Mouse (Mus musculus) limb, embryonic 12.5 days (tissue): ENCODE results near the gene 4930519G04Rik. TPM values are rescaled to one million over a fixed set of nuclear protein-coding genes. Genes with fewer than 3 reads are reported as not detected.
"Not testable (repeated sequence)": the region's sequence is repeated elsewhere in the genome, so short reads cannot be mapped to it uniquely, and the experiment has no call there.

Experiments used
- ATAC-seq: fragments of 200-750 bp; cut with Nextera tagmentation; 2 replicates; pipeline ENCODE4 v1.8.0; 2017; ENCODE audit warnings: low read depth, moderate TSS enrichment; ENCODE audit not compliant: insufficient number of reproducible peaks, insufficient read depth, low FRiP score, low TSS enrichment
- H3K27ac ChIP-seq: fragments of 300-500 bp; sonication (generic); 2 replicates; pipeline ENCODE4 v1.5.1; 2016; ENCODE audit warnings: mild to moderate bottlenecking, moderate library complexity
- H3K27me3 ChIP-seq: fragments of 300-500 bp; sonication (generic); 2 replicates; pipeline ENCODE4 v1.6.1; 2016; ENCODE audit warnings: mild to moderate bottlenecking, moderate library complexity
- H3K36me3 ChIP-seq: fragments of 300-500 bp; sonication (generic); 2 replicates; pipeline ENCODE4 v1.6.1; 2016; ENCODE audit warnings: mild to moderate bottlenecking, moderate library complexity
- H3K4me1 ChIP-seq: fragments of 300-500 bp; sonication (generic); replicated peaks from 2 replicates; pipeline ENCODE4 v1.6.1; 2016
- H3K4me2 ChIP-seq: fragments of 300-500 bp; sonication (generic); 2 replicates; pipeline ENCODE4 v1.6.1; 2016; ENCODE audit warnings: mild to moderate bottlenecking, moderate library complexity
- H3K4me3 ChIP-seq: fragments of 300-500 bp; sonication (generic); replicated peaks from 2 replicates; pipeline ENCODE4 v1.5.1; 2016; ENCODE audit warnings: mild to moderate bottlenecking
- H3K9ac ChIP-seq: fragments of 300-500 bp; sonication (generic); replicated peaks from 2 replicates; pipeline ENCODE4 v1.6.1; 2016; ENCODE audit warnings: mild to moderate bottlenecking, moderate library complexity
- H3K9me3 ChIP-seq: fragments of 300-500 bp; sonication (generic); 2 replicates; pipeline ENCODE4 v1.6.1; 2016; ENCODE audit warnings: mild to moderate bottlenecking, moderate library complexity
- WGBS: fragments of 180-500 bp; shearing (Covaris S2); methylation state at CpG from one replicate; pipeline ENCODE4 v1.1.7; 2016; 5-methylcytosine and 5-hydroxymethylcytosine counted together
- polyA plus RNA-seq: library from polyadenylated mRNA; unstranded; fragments of >200 nt; fragmentation: Nextera tagmentation; extraction: Ambion mirVana; gene quantifications from 2 replicates; pipeline ENCODE4 v1.2.1, GENCODE M21; 2016

The 4930519G04Rik gene
- polyA plus RNA-seq, 1 experiment from 2014 or later = not detected

DNA sequence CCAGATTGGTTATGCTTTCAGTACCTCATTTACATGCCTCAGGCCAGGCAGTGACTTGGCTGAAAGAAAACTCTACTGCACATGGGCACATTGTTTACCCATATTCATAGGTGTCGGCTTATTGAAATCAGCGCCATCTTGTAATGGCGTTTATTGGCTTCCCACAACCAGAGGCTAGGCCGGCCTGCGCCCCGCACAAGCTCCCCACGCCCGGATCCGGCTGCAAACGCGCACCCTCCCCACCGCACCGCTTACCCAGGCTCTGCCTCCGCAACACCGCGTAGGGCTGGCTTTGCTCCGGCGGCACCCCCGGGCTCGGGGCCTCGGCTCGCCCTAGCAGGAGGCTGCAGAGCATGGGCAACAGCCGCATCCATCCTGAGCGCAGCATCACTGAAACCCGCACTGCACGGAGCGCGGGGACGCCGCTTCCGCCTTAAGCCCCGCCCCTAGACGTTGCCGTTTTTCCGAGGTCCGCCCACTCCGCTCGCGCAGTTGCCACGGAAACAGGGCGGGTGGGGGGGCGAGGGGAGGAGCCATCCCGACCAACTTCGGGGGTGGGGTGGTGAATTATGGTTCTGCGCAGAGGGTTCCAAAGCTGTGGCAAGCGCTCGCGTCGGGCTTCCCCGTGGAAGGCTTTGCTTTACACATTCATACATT is 39.8 kb upstream of the 4930519G04Rik start:
- Histone ChIP-seq H3K9me3 (0 out of 2 replicates have a peak, but pooled peaks cover 6% of the 10 kb centered on the region), H3K27me3 (no peaks in the 10 kb centered on the region), H3K4me3 (peak overlapping the region; percentile 87), H3K4me2 (peak overlapping the region; percentile 57), H3K9ac (peak overlapping the region; percentile 82), H3K4me1 (peaks cover 18% of the 10 kb centered on the region; the same call in 1 of the 2 replicates), H3K27ac (peak overlapping the region; percentile 94), H3K36me3 (peaks cover 31% of the 10 kb centered on the region)
- ATAC-seq = peak; percentile 95
- WGBS = under 1% methylated on average over 49 of the region's 50 CpGs

DNA sequence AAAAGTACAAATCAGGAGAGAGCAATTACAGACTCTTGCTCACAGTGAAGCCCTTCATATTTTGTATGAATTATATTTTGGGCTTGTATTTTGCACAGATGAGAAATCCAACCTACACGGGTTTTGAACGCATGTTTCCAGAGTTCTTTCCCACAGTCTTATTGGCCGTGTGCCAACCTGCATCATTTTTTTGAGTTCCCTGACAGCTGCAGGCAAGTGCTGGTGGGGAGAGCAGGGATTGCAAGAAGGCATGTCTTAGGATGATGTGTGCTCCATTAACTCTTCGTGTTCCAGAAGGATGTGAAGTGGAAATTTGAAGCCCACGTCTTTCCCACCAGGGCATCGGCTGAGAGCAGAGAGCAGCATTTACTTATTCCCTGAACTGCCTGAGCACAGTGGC is 36.9 kb upstream of the 4930519G04Rik start:
- no peak for ATAC-seq
- H3K27ac ChIP-seq = no peak overlapping the region
- H3K4me1 ChIP-seq = peaks cover 10% of the 10 kb centered on the region; the same call in 1 of the 2 replicates
- H3K27me3 ChIP-seq = no peaks in the 10 kb centered on the region
- WGBS = 63% methylated on average over 6 of the region's 6 CpGs
- no peak overlapping the region for H3K4me3 ChIP-seq
- peaks cover 22% of the 10 kb centered on the region for H3K36me3 ChIP-seq
- no peak overlapping the region for H3K4me2 ChIP-seq
- H3K9me3 ChIP-seq = peaks cover 9% of the 10 kb centered on the region; the same call in 1 of the 2 replicates
- no peak overlapping the region for H3K9ac ChIP-seq

DNA sequence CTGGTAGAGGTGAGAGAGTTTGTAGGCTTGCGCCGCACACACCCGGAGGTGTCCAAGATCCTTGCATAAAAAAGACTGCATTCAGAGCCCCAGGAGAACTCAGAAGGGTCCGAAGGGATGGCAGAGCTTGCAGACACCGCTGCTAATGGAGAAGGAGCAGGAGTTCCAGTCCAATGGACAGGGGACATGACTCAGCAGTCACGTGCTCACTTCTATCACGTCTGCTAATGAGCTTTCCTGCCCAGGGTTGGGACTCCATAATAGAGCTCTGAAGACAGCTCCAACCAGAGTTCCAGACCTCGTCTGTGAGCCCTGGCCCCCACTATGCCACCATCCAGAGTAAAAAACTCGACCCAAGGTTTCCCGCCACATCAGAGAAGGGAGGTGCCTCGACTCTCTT is 35.3 kb upstream of the 4930519G04Rik start:
- Histone ChIP-seq H3K9ac (no peak overlapping the region), H3K27me3 (no peaks in the 10 kb centered on the region), H3K4me2 (no peak overlapping the region), H3K27ac (no peak overlapping the region), H3K4me1 (no peaks in the 10 kb centered on the region), H3K4me3 (no peak overlapping the region), H3K36me3 (peaks cover 30% of the 10 kb centered on the region), H3K9me3 (peaks cover 11% of the 10 kb centered on the region; the same call in 1 of the 2 replicates)
- WGBS = 80% methylated on average over 11 of the region's 11 CpGs
- ATAC-seq = no peak

DNA sequence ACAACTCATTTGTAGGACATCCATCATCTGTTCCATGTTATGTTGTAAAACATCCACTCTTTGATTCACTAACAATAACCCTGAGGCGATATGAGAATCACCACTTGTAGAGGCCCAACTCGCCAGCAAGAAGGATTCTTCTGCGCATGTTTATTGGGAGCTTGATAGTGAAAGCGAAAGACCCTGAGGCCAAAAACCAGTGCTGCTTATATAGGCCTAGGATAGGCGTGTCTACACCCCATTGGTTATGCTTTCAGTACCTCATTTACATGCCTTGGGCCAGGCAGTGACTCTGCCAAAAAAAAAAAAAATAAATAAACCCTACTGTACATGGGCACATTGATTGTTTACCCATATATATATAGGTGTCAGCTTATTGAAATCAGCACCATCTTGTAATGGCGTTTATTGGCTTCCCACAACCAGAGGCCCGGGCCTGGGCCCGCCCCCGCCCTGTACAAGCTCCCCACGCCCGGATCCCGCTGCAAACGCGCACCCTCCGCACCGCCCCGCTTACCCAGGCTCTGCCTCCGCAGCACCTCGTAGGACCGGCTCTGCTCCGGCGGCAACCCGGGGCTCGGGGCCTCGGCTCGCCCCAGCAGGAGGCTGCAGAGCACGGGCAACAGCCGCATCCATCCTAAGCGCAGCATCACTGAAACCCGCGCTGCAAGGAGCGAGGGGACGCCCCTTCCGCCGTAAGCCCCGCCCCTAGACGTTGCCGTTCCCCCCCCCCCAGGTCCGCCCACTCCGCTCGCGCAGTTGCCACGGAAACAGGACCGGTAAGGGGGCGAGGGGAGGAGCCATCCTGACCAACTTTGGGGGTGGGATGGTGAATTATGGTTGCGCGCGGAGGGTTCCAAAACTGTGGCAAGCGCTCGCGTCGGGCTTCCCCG is 30.4 kb upstream of the 4930519G04Rik start, which contains the start of gene 1500011B03Rik:
1500011B03Rik (minus strand) TSS at position 673 of the 893 bp plus-strand sequence.
- peak; percentile 88 for ATAC-seq
- Histone ChIP-seq H3K27me3 (no peaks in the 10 kb centered on the region), H3K9ac (peak within 1 kb of the TSS; percentile 84), H3K36me3 (peaks cover 20% of the 10 kb centered on the region), H3K9me3 (peaks cover 6% of the 10 kb centered on the region; the same call in 1 of the 2 replicates), H3K4me1 (0 out of 2 replicates have a peak, but pooled peaks cover 4% of the 10 kb centered on the region), H3K4me3 (peak within 1 kb of the TSS; percentile 84), H3K27ac (peak within 1 kb of the TSS; percentile 85), H3K4me2 (peak within 1 kb of the TSS; percentile 60)
- 8% methylated on average over 53 of the region's 53 CpGs for WGBS

DNA sequence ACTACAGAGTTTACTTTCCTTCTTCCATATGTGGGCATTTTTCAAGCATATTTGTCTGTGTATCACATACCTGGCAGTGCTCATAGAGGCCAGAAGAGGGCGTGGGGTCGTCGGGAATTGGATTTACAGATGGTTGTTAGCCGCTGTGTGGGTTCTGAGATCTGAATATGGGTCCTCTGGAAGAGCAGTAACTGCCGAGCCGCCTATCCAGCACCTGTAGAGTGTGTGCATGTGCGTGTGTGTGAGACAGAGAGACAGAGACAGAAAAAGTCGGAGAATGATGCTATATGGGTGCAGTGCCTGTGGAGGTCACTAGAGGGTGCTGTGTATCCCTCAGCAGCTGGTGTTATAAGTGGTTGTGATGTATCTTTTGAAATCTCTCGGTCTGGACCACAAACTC is 29.3 kb upstream of the 4930519G04Rik start:
- Histone ChIP-seq H3K4me1 (0 out of 2 replicates have a peak, but pooled peaks cover 4% of the 10 kb centered on the region), H3K9me3 (peaks cover 6% of the 10 kb centered on the region; the same call in 1 of the 2 replicates), H3K36me3 (peaks cover 20% of the 10 kb centered on the region), H3K4me2 (0 out of 2 replicates have a peak overlapping the region, but pooled peaks have one; percentile 60), H3K9ac (no peak overlapping the region), H3K27ac (no peak overlapping the region), H3K27me3 (no peaks in the 10 kb centered on the region), H3K4me3 (no peak overlapping the region)
- ATAC-seq = no peak
- WGBS = 24% methylated on average over 9 of the region's 9 CpGs

DNA sequence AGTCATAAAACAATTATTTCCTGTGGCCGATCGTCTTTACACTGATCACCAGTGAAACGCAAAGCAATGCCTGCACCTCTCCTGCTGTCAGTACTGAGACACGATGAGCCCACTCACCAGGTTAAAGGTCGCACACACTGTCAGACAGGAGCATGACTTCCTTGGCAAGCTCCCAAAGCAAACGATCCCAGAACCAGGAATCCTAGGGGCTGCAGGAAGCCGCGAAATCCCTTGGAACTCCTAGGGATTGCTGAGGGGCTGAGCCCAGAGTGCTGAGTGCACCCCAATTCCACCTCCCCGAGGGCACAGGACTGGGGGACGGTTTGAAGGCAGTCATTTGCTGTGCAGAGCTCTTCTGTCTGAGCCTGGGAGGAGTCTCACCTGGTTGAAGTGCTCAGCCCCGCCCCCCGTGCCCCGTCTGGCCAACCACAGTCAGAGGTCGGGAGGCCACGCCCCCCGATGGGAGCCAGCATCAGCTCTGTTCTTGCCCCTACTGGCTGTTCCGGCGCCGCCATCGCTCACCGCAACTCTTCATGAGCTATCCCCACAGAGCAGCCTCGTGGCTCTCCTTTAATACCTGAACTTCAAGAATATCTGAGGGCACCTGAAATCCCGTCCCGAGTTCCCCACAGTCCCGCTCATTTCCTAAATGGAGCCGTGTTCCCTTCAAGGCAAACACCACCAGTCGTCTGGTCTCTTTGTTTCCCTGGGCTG is 27.3 kb upstream of the 4930519G04Rik start:
- peak overlapping the region; percentile 39 for H3K4me3 ChIP-seq
- 11% methylated on average over 27 of the region's 27 CpGs for WGBS
- H3K36me3 ChIP-seq = peaks cover 13% of the 10 kb centered on the region

DNA sequence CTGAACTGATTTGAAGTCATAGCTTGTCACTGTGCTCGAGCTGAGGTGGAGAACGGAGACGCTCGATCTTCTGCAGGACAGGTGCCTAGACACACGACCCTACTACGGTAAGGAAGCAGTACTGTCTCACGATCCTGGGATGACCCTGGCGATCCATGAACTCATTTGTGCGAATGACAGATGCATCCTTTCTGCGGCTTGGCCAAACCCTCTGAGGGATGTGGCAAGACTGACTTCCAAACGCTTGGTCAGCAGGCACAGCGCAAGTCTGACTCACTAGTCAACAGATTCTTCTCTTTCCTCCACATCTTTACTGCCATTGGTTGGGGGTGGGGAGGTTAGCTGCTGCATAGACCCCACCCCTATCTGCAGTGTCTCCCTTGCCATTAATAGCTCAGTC is 26.0 kb upstream of the 4930519G04Rik start:
- Histone ChIP-seq H3K27me3 (no peaks in the 10 kb centered on the region), H3K4me1 (0 out of 2 replicates have a peak, but pooled peaks cover 4% of the 10 kb centered on the region), H3K9ac (no peak overlapping the region), H3K27ac (no peak overlapping the region), H3K36me3 (peaks cover under 1% of the 10 kb centered on the region; the same call in 1 of the 2 replicates), H3K4me3 (no peak overlapping the region), H3K9me3 (no peaks in the 10 kb centered on the region), H3K4me2 (no peak overlapping the region)
- 94% methylated on average over 12 of the region's 12 CpGs for WGBS
- no peak for ATAC-seq

More for the DNA sequence above, 27.3 kb upstream of the 4930519G04Rik start:
- H3K27me3 ChIP-seq = no peaks in the 10 kb centered on the region
- H3K9me3 ChIP-seq = peaks cover 6% of the 10 kb centered on the region; the same call in 1 of the 2 replicates
- peak overlapping the region; percentile 9; the same call in 1 of the 2 replicates for H3K9ac ChIP-seq
- 0 out of 2 replicates have a peak, but pooled peaks cover 4% of the 10 kb centered on the region for H3K4me1 ChIP-seq
- H3K27ac ChIP-seq = peak overlapping the region; percentile 59
- H3K4me2 ChIP-seq = peak overlapping the region; percentile 65
- peak; percentile 70; the same call in 1 of the 2 replicates for ATAC-seq

DNA sequence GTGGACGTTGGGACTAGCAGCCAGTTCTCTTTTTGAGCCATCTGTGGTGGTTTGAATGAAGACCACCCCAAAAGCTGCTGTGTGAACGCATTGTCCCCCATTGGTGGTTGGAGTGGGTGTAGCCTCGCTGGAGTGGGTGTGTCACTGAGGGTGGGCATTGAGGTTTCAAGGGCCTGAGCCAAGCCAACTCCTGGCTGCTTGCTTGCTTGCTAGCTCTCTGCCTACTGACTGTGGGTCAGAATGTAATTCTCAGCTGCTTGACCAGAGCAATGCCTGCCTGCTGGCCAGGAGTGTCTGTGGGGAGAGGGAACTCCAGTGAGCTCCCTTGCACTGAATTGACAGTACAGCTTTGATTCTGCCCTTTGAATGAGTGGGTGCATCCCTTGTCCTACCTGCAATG is 23.7 kb upstream of the 4930519G04Rik start:
- H3K4me1 ChIP-seq = 0 out of 2 replicates have a peak, but pooled peaks cover 4% of the 10 kb centered on the region
- no peak for ATAC-seq
- no peaks in the 10 kb centered on the region for H3K27me3 ChIP-seq
- no peak overlapping the region for H3K27ac ChIP-seq
- no peaks in the 10 kb centered on the region for H3K36me3 ChIP-seq
- 66% methylated on average over 3 of the region's 3 CpGs for WGBS
- no peak overlapping the region for H3K9ac ChIP-seq
- H3K4me3 ChIP-seq = no peak overlapping the region
- no peaks in the 10 kb centered on the region for H3K9me3 ChIP-seq
- no peak overlapping the region for H3K4me2 ChIP-seq

DNA sequence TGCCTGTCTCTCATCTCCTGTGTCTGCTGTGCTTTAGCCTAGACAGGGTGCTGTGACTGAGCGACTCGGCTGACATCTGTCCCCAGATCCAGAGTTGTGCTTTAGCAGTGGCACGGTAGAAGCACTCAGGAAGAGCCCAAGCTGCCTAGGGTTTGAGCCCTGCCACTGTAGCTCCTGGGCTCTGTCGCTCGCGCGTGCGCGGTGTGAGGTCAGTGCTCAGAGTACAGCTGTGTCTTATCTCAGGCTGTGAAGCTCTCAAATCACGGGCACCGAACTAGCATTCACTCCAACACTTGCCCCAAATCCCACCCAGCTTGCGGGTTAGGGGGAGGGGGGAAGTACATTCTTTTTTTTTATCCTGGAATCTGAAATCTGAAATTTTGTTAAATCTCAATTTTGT is 16.6 kb upstream of the 4930519G04Rik start:
- Histone ChIP-seq H3K4me2 (no peak overlapping the region), H3K9ac (no peak overlapping the region), H3K27ac (no peak overlapping the region), H3K9me3 (no peaks in the 10 kb centered on the region), H3K4me1 (0 out of 2 replicates have a peak, but pooled peaks cover 2% of the 10 kb centered on the region), H3K36me3 (no peaks in the 10 kb centered on the region), H3K27me3 (no peaks in the 10 kb centered on the region), H3K4me3 (no peak overlapping the region)
- no peak for ATAC-seq
- 61% methylated on average over 12 of the region's 12 CpGs for WGBS

DNA sequence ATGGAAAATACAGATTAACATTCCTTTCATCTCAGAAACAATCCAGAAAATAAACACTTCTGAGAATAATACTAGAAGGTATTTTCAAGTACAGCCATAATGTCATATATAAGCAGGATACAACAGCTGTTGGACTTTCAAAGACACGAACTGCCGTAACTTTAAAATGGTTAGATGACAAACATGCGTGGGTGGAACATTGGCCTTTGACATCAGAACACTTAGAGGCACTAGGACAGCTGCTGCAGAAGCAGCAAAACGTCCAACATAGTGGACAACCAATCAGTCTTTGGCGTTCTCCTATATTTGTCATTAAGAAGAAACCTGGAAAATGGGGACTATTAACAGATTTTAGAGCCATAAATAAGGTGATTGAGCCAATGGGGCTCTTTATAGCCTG is 13.0 kb upstream of the 4930519G04Rik start:
- H3K4me3 ChIP-seq, H3K27ac ChIP-seq, H3K9ac ChIP-seq, H3K27me3 ChIP-seq, ATAC-seq, H3K36me3 ChIP-seq, H3K9me3 ChIP-seq, H3K4me2 ChIP-seq: not testable (repeated sequence)
- H3K4me1 ChIP-seq = peaks cover 16% of the 10 kb centered on the region
- 46% methylated on average over 5 of the region's 5 CpGs for WGBS
